Mouse (Mus musculus): Measurements from ENCODE around the gene Man2b1.

DNA sequence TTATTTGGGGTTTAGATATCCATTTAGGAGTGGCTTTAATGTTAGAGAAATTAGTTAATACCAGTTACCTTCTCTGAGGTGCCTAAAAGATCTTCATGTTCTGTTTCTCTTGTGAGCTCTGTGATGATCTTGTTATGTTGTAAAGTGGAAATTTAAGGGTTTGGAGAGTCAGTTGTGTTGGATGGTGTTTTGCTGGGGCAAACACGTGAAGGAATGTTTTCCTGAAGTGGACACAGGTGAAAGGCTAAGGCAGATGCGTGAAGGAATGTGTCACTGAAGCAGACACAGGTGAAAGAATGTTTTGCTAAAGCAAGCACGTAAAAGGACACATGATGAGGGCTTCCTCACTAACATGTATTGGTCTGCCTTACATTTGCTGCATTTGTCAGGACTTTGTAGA lies 39.9 kb downstream of the Man2b1 start, which contains the start of gene Zfp791:
- TF ChIP-seq GATA2 (IDR thresholded peaks at IDR 0.05; ENCODE audit: borderline replicate concordance, low read depth, low read length) (no peak), CTCF (IDR thresholded peaks at IDR 0.05; ENCODE audit: low read depth, low read length) (no peak), POLR2AphosphoS5 (IDR thresholded peaks at IDR 0.05; ENCODE audit: insufficient replicate concordance, low read depth, low read length) (no peak), GATA1 (IDR thresholded peaks at IDR 0.05; ENCODE audit: borderline replicate concordance, low read length) (no peak), TAL1 (conservative IDR thresholded peaks at IDR 0.05; ENCODE audit: low read depth, low read length) (no peak)

Measured in G1E (cell line).